Mouse (Mus musculus): Measurements from ENCODE around the gene Asrgl1. TPM values are rescaled to one million over a fixed set of nuclear protein-coding genes. Genes with fewer than 3 reads are reported as not detected.

Asrgl1 gene
- polyA plus RNA-seq, 1 experiment from 2014 or later, result 10.4 TPM

- no peak for ATAC-seq
- Histone ChIP-seq H3K4me3 (ENCODE audit: low read length) (no peak overlapping the region), H3K36me3 (ENCODE audit: control insufficient read depth, insufficient read depth, low read length) (no peaks in the 10 kb centered on the region), H3K27ac (ENCODE audit: low read length) (no peak overlapping the region), H3K4me2 (ENCODE audit: low read depth, low read length) (no peak overlapping the region), H3K9me3 (ENCODE audit: control insufficient read depth, low read length) (no peaks in the 10 kb centered on the region), H3K4me1 (ENCODE audit: control insufficient read depth, insufficient read depth, low read length) (peaks cover 31% of the 10 kb centered on the region), H3K27me3 (replicated peaks; ENCODE audit: control insufficient read depth, insufficient read depth, low read length) (no peaks in the 10 kb centered on the region), H3K9ac (ENCODE audit: low read depth, low read length) (no peak overlapping the region)
- WGBS, result 70% methylated on average over 5 of the region's 5 CpGs
Measured at GRCm38 (mm10) chr19:9067292-9067691, 68.1 kb downstream of the Asrgl1 start.

GRCm38 (mm10) chr19:9065621-9066561, 69.5 kb downstream of the Asrgl1 start:
- no peaks in the 10 kb centered on the region for H3K9me3 ChIP-seq (ENCODE audit: control insufficient read depth, low read length)
- H3K4me1 ChIP-seq (ENCODE audit: control insufficient read depth, insufficient read depth, low read length), result peaks cover 21% of the 10 kb centered on the region
- H3K36me3 ChIP-seq (ENCODE audit: control insufficient read depth, insufficient read depth, low read length), result no peaks in the 10 kb centered on the region
- 33% methylated on average over 9 of the region's 9 CpGs for WGBS
- no peak overlapping the region for H3K4me2 ChIP-seq (ENCODE audit: low read depth, low read length)
- H3K9ac ChIP-seq (ENCODE audit: low read depth, low read length), result 0 out of 2 replicates have a peak overlapping the region, but pooled peaks have one; percentile 7
- H3K4me3 ChIP-seq (ENCODE audit: low read length), result no peak overlapping the region
- peak; percentile 82 for ATAC-seq
- peak overlapping the region; percentile 68 for H3K27ac ChIP-seq (ENCODE audit: low read length)
- H3K27me3 ChIP-seq (replicated peaks; ENCODE audit: control insufficient read depth, insufficient read depth, low read length), result no peaks in the 10 kb centered on the region

GRCm38 (mm10) chr19:9063831-9064230, 71.6 kb downstream of the Asrgl1 start:
- 84% methylated on average over 3 of the region's 3 CpGs for WGBS
- no peak for ATAC-seq
- peaks cover 17% of the 10 kb centered on the region for H3K4me1 ChIP-seq (ENCODE audit: control insufficient read depth, insufficient read depth, low read length)

GRCm38 (mm10) chr19:9062822-9063221, 72.6 kb downstream of the Asrgl1 start:
- no peaks in the 10 kb centered on the region for H3K27me3 ChIP-seq (replicated peaks; ENCODE audit: control insufficient read depth, insufficient read depth, low read length)
- peaks cover 17% of the 10 kb centered on the region for H3K4me1 ChIP-seq (ENCODE audit: control insufficient read depth, insufficient read depth, low read length)
- no peak overlapping the region for H3K9ac ChIP-seq (ENCODE audit: low read depth, low read length)
- no peak overlapping the region for H3K27ac ChIP-seq (ENCODE audit: low read length)
- WGBS, result 93% methylated on average over 2 of the region's 2 CpGs
- H3K4me3 ChIP-seq (ENCODE audit: low read length), result no peak overlapping the region
- H3K9me3 ChIP-seq (ENCODE audit: control insufficient read depth, low read length), result no peaks in the 10 kb centered on the region
- no peak for ATAC-seq
- H3K4me2 ChIP-seq (ENCODE audit: low read depth, low read length), result no peak overlapping the region
- H3K36me3 ChIP-seq (ENCODE audit: control insufficient read depth, insufficient read depth, low read length), result no peaks in the 10 kb centered on the region

More at GRCm38 (mm10) chr19:9063831-9064230, 71.6 kb downstream of the Asrgl1 start:
- Histone ChIP-seq H3K9me3 (ENCODE audit: control insufficient read depth, low read length) (no peaks in the 10 kb centered on the region), H3K36me3 (ENCODE audit: control insufficient read depth, insufficient read depth, low read length) (no peaks in the 10 kb centered on the region), H3K4me2 (ENCODE audit: low read depth, low read length) (no peak overlapping the region), H3K27me3 (replicated peaks; ENCODE audit: control insufficient read depth, insufficient read depth, low read length) (no peaks in the 10 kb centered on the region), H3K4me3 (ENCODE audit: low read length) (no peak overlapping the region), H3K27ac (ENCODE audit: low read length) (no peak overlapping the region), H3K9ac (ENCODE audit: low read depth, low read length) (no peak overlapping the region)

GRCm38 (mm10) chr19:9061221-9061893, 74.1 kb downstream of the Asrgl1 start:
- no peaks in the 10 kb centered on the region for H3K9me3 ChIP-seq (ENCODE audit: control insufficient read depth, low read length)
- WGBS, result 87% methylated on average over 8 of the region's 8 CpGs
- no peak overlapping the region for H3K27ac ChIP-seq (ENCODE audit: low read length)
- no peak overlapping the region for H3K4me2 ChIP-seq (ENCODE audit: low read depth, low read length)
- peaks cover 13% of the 10 kb centered on the region for H3K4me1 ChIP-seq (ENCODE audit: control insufficient read depth, insufficient read depth, low read length)
- no peak overlapping the region for H3K9ac ChIP-seq (ENCODE audit: low read depth, low read length)
- no peaks in the 10 kb centered on the region for H3K36me3 ChIP-seq (ENCODE audit: control insufficient read depth, insufficient read depth, low read length)
- H3K27me3 ChIP-seq (replicated peaks; ENCODE audit: control insufficient read depth, insufficient read depth, low read length), result no peaks in the 10 kb centered on the region
- no peak for ATAC-seq
- no peak overlapping the region for H3K4me3 ChIP-seq (ENCODE audit: low read length)

- Histone ChIP-seq H3K9me3 (ENCODE audit: control insufficient read depth, low read length) (no peaks in the 10 kb centered on the region), H3K4me1 (ENCODE audit: control insufficient read depth, insufficient read depth, low read length) (peaks cover 3% of the 10 kb centered on the region; the same call in 1 of the 2 replicates), H3K36me3 (ENCODE audit: control insufficient read depth, insufficient read depth, low read length) (no peaks in the 10 kb centered on the region), H3K27me3 (replicated peaks; ENCODE audit: control insufficient read depth, insufficient read depth, low read length) (no peaks in the 10 kb centered on the region), H3K27ac (ENCODE audit: low read length) (no peak overlapping the region), H3K4me3 (ENCODE audit: low read length) (no peak overlapping the region), H3K9ac (ENCODE audit: low read depth, low read length) (no peak overlapping the region), H3K4me2 (ENCODE audit: low read depth, low read length) (no peak overlapping the region)
- no peak for ATAC-seq
- 70% methylated on average over 4 of the region's 4 CpGs for WGBS
Measured at GRCm38 (mm10) chr19:9060103-9060502, 75.3 kb downstream of the Asrgl1 start.

Other genes with a start within 250 kb of the Asrgl1 start
- gene 1810009A15Rik, start 246.8 kb downstream of the Asrgl1 start, polyA plus RNA-seq (2015; fragmentation: Nextera tagmentation; extraction: Ambion mirVana), result 79.5 and 89.2 TPM in 2 replicates
- not detected in 2 replicates for gene Gm49416, start 246.7 kb downstream of the Asrgl1 start, polyA plus RNA-seq (2015; fragmentation: Nextera tagmentation; extraction: Ambion mirVana)
- gene Ints5, start 242.6 kb downstream of the Asrgl1 start, polyA plus RNA-seq (2015; fragmentation: Nextera tagmentation; extraction: Ambion mirVana), result 39.2 and 40.9 TPM in 2 replicates
- gene Ganab, start 237.6 kb downstream of the Asrgl1 start, polyA plus RNA-seq (2015; fragmentation: Nextera tagmentation; extraction: Ambion mirVana), result 95.7 and 100 TPM in 2 replicates
- gene B3gat3, start 215.3 kb downstream of the Asrgl1 start, polyA plus RNA-seq (2015; fragmentation: Nextera tagmentation; extraction: Ambion mirVana), result 44.0 and 45.4 TPM in 2 replicates
- 3.1 and 3.3 TPM in 2 replicates for gene Rom1, start 206.3 kb downstream of the Asrgl1 start, polyA plus RNA-seq (2015; fragmentation: Nextera tagmentation; extraction: Ambion mirVana)
- 22.6 and 23.5 TPM in 2 replicates for gene Eml3, start 206.1 kb downstream of the Asrgl1 start, polyA plus RNA-seq (2015; fragmentation: Nextera tagmentation; extraction: Ambion mirVana)
- 119 and 130 TPM in 2 replicates for gene Mta2, start 193.8 kb downstream of the Asrgl1 start, polyA plus RNA-seq (2015; fragmentation: Nextera tagmentation; extraction: Ambion mirVana)
- gene Tut1, start 181.8 kb downstream of the Asrgl1 start, polyA plus RNA-seq (2015; fragmentation: Nextera tagmentation; extraction: Ambion mirVana), result 30.1 and 31.7 TPM in 2 replicates
- gene Eef1g, start 168.6 kb downstream of the Asrgl1 start, polyA plus RNA-seq (2015; fragmentation: Nextera tagmentation; extraction: Ambion mirVana), result 392 and 445 TPM in 2 replicates
- 16.5 and 20.8 TPM in 2 replicates for gene Ahnak, start 146.4 kb downstream of the Asrgl1 start, polyA plus RNA-seq (2015; fragmentation: Nextera tagmentation; extraction: Ambion mirVana)
- gene Scgb1a1, start 47.7 kb downstream of the Asrgl1 start, polyA plus RNA-seq (2015; fragmentation: Nextera tagmentation; extraction: Ambion mirVana), result not detected in 2 replicates

Measured in intestine, embryonic 16.5 days (tissue).